Mouse (Mus musculus) MEL (cell line): ENCODE measurements around the gene Ube2t. TPM values are rescaled to one million over a fixed set of nuclear protein-coding genes. Genes with fewer than 3 reads are reported as not detected.

Experiments used
- DNase-seq: peaks from one replicate; pipeline ENCODE4 v3.0.0; 2011; ENCODE audit warnings: low read depth, low spot score
- H3K27ac ChIP-seq: 2 replicates; pipeline ENCODE4 v1.5.1; 2012; ENCODE audit warnings: low read depth, mild to moderate bottlenecking, control low read depth, low read length, moderate library complexity; ENCODE audit not compliant: control insufficient read depth
- H3K27me3 ChIP-seq, 2 experiments: fragments of 150-350 bp in 1 of 2; sonication (generic) in 1 of 2; 2 replicates each; pipeline ENCODE4 v1.6.1; 2012; ENCODE audit warnings: low read length in 2 of 2, mild to moderate bottlenecking in 2 of 2, improper control_type of control experiment in 1 of 2, moderate library complexity in 1 of 2; ENCODE audit not compliant: insufficient read depth in 2 of 2, control insufficient read depth in 1 of 2
- H3K36me3 ChIP-seq, 2 experiments: 2 replicates each; pipeline ENCODE4 v1.6.1; 2012 to 2014; ENCODE audit warnings: low read length in 2 of 2, improper control_type of control experiment in 1 of 2, inconsistent platforms in 1 of 2, mild to moderate bottlenecking in 1 of 2; ENCODE audit not compliant: insufficient read depth in 2 of 2, control insufficient read depth in 1 of 2
- H3K4me1 ChIP-seq, 2 experiments: fragments of 150-350 bp in 1 of 2; sonication (generic) in 1 of 2; 2 replicates each; pipeline ENCODE4 v1.6.1; 2012; ENCODE audit warnings: low read length in 2 of 2, improper control_type of control experiment in 1 of 2, mild to moderate bottlenecking in 1 of 2; ENCODE audit not compliant: insufficient read depth in 2 of 2, control insufficient read depth in 1 of 2
- H3K4me3 ChIP-seq, 2 experiments: fragments of 150-350 bp in 1 of 2; sonication (generic) in 1 of 2; 2 replicates each; pipeline ENCODE4 v1.5.1; 2012; ENCODE audit warnings: low read depth in 2 of 2, low read length in 2 of 2, mild to moderate bottlenecking in 2 of 2, moderate library complexity in 2 of 2, control low read depth in 1 of 2, improper control_type of control experiment in 1 of 2; ENCODE audit not compliant: control insufficient read depth in 1 of 2, insufficient read depth in 1 of 2
- H3K79me2 ChIP-seq: 2 replicates; pipeline ENCODE4 v1.6.1; 2012; ENCODE audit warnings: mild to moderate bottlenecking, low read length, moderate library complexity; ENCODE audit not compliant: control insufficient read depth, poor library complexity, insufficient read depth
- H3K9ac ChIP-seq: 2 replicates; pipeline ENCODE4 v1.6.1; 2012; ENCODE audit warnings: low read depth, mild to moderate bottlenecking, control low read depth, low read length, moderate library complexity; ENCODE audit not compliant: control insufficient read depth, poor library complexity, severe bottlenecking
- H3K9me3 ChIP-seq: fragments of 150-350 bp; sonication (generic); replicated peaks from 2 replicates; pipeline ENCODE4 v1.6.1; 2012; ENCODE audit warnings: mild to moderate bottlenecking, low read length, improper control_type of control experiment, moderate library complexity; ENCODE audit not compliant: insufficient read depth
- BHLHE40 ChIP-seq: IDR thresholded peaks from 2 replicates; pipeline ENCODE4 v1.6.1; 2012; ENCODE audit warnings: low read depth, mild to moderate bottlenecking, inconsistent platforms, low read length, improper control_type of control experiment, borderline replicate concordance
- CHD1 ChIP-seq: IDR thresholded peaks from 2 replicates; pipeline ENCODE4 v1.6.1; 2012; ENCODE audit warnings: low read depth, mild to moderate bottlenecking, inconsistent platforms, low read length, improper control_type of control experiment
- CHD2 ChIP-seq: IDR thresholded peaks from 2 replicates; pipeline ENCODE4 v1.6.1; 2011; ENCODE audit warnings: low read length, improper control_type of control experiment
- CTCF ChIP-seq, 3 experiments: IDR thresholded peaks in 2 of 3; conservative IDR thresholded peaks in 1 of 3; 2 replicates each; pipeline ENCODE4 v1.5.1; 2011 to 2012; ENCODE audit warnings: low read length in 3 of 3, low read depth in 2 of 3, mild to moderate bottlenecking in 2 of 3, improper control_type of control experiment in 1 of 3, inconsistent platforms in 1 of 3, mixed read lengths in 1 of 3, moderate library complexity in 1 of 3; ENCODE audit not compliant: control insufficient read depth in 1 of 3, insufficient read depth in 1 of 3, poor library complexity in 1 of 3, severe bottlenecking in 1 of 3
- GATA1 ChIP-seq: IDR thresholded peaks from 2 replicates; pipeline ENCODE4 v1.6.1; 2011; ENCODE audit warnings: low read depth, low read length, improper control_type of control experiment
- KAT2A ChIP-seq: conservative IDR thresholded peaks from 2 replicates; pipeline ENCODE4 v1.6.1; 2012; ENCODE audit warnings: low read depth, low read length, improper control_type of control experiment, inconsistent platforms
- MAFK ChIP-seq: IDR thresholded peaks from 2 replicates; pipeline ENCODE4 v1.6.1; 2011; ENCODE audit warnings: low read depth, mild to moderate bottlenecking, low read length, improper control_type of control experiment, borderline replicate concordance
- MAZ ChIP-seq: IDR thresholded peaks from 2 replicates; pipeline ENCODE4 v1.6.1; 2012; ENCODE audit warnings: low read depth, mild to moderate bottlenecking, inconsistent platforms, low read length, improper control_type of control experiment
- MEF2A ChIP-seq: IDR thresholded peaks from 2 replicates; pipeline ENCODE4 v1.6.1; 2014; ENCODE audit warnings: low read depth, mild to moderate bottlenecking, inconsistent platforms, low read length, improper control_type of control experiment; ENCODE audit not compliant: poor library complexity, insufficient replicate concordance, severe bottlenecking; ENCODE audit errors: extremely low read depth
- POLR2AphosphoS2 ChIP-seq: IDR thresholded peaks from 2 replicates; pipeline ENCODE4 v1.6.1; 2011; ENCODE audit warnings: low read length, improper control_type of control experiment
- SIN3A ChIP-seq: IDR thresholded peaks from 2 replicates; pipeline ENCODE4 v1.6.1; 2012; ENCODE audit warnings: low read length, improper control_type of control experiment, inconsistent platforms
- TAL1 ChIP-seq: IDR thresholded peaks from 2 replicates; pipeline ENCODE4 v1.6.1; 2012; ENCODE audit warnings: mild to moderate bottlenecking, inconsistent platforms, low read length, moderate library complexity, mixed read lengths
- USF1 ChIP-seq: IDR thresholded peaks from 2 replicates; pipeline ENCODE4 v1.6.1; 2014; ENCODE audit warnings: low read depth, mild to moderate bottlenecking, inconsistent platforms, low read length, improper control_type of control experiment, moderate library complexity
- ZKSCAN1 ChIP-seq: IDR thresholded peaks from 2 replicates; pipeline ENCODE4 v1.6.1; 2012; ENCODE audit warnings: low read depth, mild to moderate bottlenecking, inconsistent platforms, low read length, improper control_type of control experiment, moderate library complexity
- ZNF384 ChIP-seq: IDR thresholded peaks from 2 replicates; pipeline ENCODE4 v1.6.1; 2012; ENCODE audit warnings: low read depth, mild to moderate bottlenecking, inconsistent platforms, low read length, improper control_type of control experiment
- polyA plus RNA-seq, 2 experiments: library from polyadenylated mRNA; stranded (reverse) in 1 of 2; unstranded in 1 of 2; fragments of >175 nt in 1 of 2; fragments of >200 nt in 1 of 2; gene quantifications; 2 replicates each; pipeline versions ENCODE4 v1.2.1 to v1.2.4; 2012; ENCODE audit warnings: low replicate concordance in 2 of 2, low read depth in 1 of 2; ENCODE audit not compliant: insufficient read length in 2 of 2, insufficient read depth in 1 of 2, missing spikeins in 1 of 2
- total RNA-seq: library from RNA; depleted of rRNA; stranded (reverse); fragments of 300-350 nt; gene quantifications from 2 replicates; pipeline ENCODE4 v1.2.3, GENCODE M21; 2012

The Ube2t gene
- total and polyA plus RNA-seq, 3 experiments = 14.4 to 23.1 TPM; not detected in 1

- H3K27me3 ChIP-seq = no peaks in the 10 kb centered on the region
- H3K4me1 ChIP-seq = no peaks in the 10 kb centered on the region
- TF ChIP-seq ZKSCAN1 (no peak), GATA1 (no peak), TAL1 (no peak), BHLHE40 (no peak), CTCF (IDR thresholded peaks at IDR 0.05 in 2 of 3, conservative IDR thresholded peaks at IDR 0.05 in 1 of 3; ENCODE audit: control insufficient read depth in 1 of 3, insufficient read depth in 1 of 3, low read depth in 2 of 3, low read length in 3 of 3, poor library complexity in 1 of 3, severe bottlenecking in 1 of 3) (no peak), MAFK (peak; percentile 91), SIN3A (no peak), CHD1 (no peak)
- H3K79me2 ChIP-seq = peaks cover 2% of the 10 kb centered on the region
- no peak overlapping the region for H3K9ac ChIP-seq
- no peak overlapping the region for H3K27ac ChIP-seq
- no peaks in the 10 kb centered on the region for H3K9me3 ChIP-seq
- H3K4me3 ChIP-seq = no peak overlapping the region
- DNase-seq = no peak
- H3K36me3 ChIP-seq = no peaks in the 10 kb centered on the region
Measured at GRCm38 (mm10) chr1:134942898-134943297, 19.5 kb upstream of the Ube2t start.

GRCm38 (mm10) chr1:134947590-134947989, 14.8 kb upstream of the Ube2t start:
- no peaks in the 10 kb centered on the region for H3K4me1 ChIP-seq
- no peak for DNase-seq
- no peak for TF ChIP-seq MAZ
- TF ChIP-seq MEF2A = no peak
- TF ChIP-seq POLR2AphosphoS2 = no peak
- no peak for TF ChIP-seq USF1
- H3K36me3 ChIP-seq = no peaks in the 10 kb centered on the region
- no peak overlapping the region for H3K4me3 ChIP-seq
- peaks cover 2% of the 10 kb centered on the region for H3K79me2 ChIP-seq
- H3K27ac ChIP-seq = no peak overlapping the region
- no peak overlapping the region for H3K9ac ChIP-seq
- H3K9me3 ChIP-seq = no peaks in the 10 kb centered on the region
- H3K27me3 ChIP-seq = no peaks in the 10 kb centered on the region

GRCm38 (mm10) chr1:134949946-134950345, 12.4 kb upstream of the Ube2t start:
- Histone ChIP-seq H3K36me3 (peaks cover 0 to 5% of the 10 kb centered on the region in 2 experiments; a peak in 1 of 4 replicates), H3K4me3 (no peak overlapping the region)
- no peak for DNase-seq
- no peak for TF ChIP-seq MEF2A
- TF ChIP-seq KAT2A = no peak
- no peak for TF ChIP-seq CHD2
- no peak for TF ChIP-seq ZNF384
- TF ChIP-seq, all 39 proteins: peak for 0
- Histone ChIP-seq H3K79me2 (peaks cover 2% of the 10 kb centered on the region), H3K9me3 (no peaks in the 10 kb centered on the region), H3K4me1 (0 out of 4 replicates have a peak, but pooled peaks cover 0 to 3% of the 10 kb centered on the region in 2 experiments), H3K27ac (no peak overlapping the region), H3K9ac (no peak overlapping the region), H3K27me3 (no peaks in the 10 kb centered on the region)
